Mouse (Mus musculus): ENCODE measurements around the gene Troap. TPM values are rescaled to one million over a fixed set of nuclear protein-coding genes. Genes with fewer than 3 reads are reported as not detected.

Gene Troap
- polyA plus RNA-seq, 2 experiments from 2014 or later: 0.59 to 1.3 TPM

DNA sequence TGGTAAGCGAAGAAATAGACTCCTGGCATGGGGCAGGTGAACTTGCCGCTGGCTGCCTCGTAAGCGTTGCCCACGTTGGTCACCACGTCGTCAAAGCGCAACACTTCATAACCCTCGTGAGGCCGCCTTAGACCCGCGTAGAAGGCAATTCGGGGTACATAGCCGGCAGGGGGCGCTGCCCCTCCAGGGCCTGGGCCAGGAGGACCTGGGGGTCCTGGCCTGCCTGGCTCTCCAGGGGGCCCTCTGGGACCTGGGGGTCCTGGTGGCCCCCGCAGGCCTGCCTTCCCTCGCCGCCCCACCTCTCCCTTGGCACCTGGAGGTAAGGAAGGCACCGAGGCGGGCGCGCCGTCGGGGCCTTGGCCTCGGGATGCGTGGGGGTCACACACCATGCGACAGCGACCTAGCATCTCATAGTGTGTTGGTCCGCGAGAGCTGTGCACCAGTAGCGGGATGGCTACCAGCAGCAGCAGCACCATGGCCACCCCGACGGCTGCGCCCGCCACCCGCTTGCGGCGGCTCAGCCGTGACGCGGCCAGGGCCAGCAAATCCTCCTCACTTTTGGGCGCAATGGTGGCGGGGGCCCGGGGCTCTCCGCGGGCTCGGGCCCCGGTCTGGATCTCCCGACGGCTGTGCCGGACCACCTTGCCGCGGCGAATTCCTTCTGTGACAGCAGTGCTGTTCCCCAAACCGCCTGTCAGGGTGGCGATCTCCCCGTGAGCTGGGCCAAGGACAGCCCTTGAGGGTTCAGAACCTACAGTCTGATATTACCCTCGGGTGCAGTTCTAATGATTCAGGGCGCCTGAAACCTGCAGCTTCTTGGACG is 13.1 kb downstream of the Troap start, which contains the start of gene C1ql4:
Gene C1ql4 (minus strand): TSS at position 565 of the 823 bp plus-strand sequence.
- no peak for ATAC-seq

GRCm38 (mm10) chr15:99088292-99088691 is 13.9 kb downstream of the Troap start:
- ATAC-seq: peak; percentile 94

DNA sequence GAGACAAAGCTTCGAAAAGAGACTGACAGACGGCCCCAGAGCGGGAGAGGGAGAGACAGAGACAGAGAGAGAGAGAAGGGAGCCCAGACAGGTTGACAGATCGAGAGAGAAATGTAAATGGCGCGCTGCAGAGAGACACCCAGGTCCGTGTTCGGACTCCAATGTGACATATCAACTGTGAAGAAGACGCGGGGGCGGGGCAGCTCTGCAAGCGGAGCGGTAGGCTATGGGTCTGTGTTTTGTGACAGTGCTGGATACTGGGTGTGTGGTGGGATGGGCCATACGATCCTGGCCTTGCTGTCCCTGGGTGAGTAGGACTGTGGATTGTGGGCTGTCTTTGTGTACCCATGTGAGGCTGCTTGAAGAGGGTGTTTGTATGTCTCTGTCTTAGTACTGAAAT is 14.7 kb downstream of the Troap start:
- ATAC-seq: no peak

DNA sequence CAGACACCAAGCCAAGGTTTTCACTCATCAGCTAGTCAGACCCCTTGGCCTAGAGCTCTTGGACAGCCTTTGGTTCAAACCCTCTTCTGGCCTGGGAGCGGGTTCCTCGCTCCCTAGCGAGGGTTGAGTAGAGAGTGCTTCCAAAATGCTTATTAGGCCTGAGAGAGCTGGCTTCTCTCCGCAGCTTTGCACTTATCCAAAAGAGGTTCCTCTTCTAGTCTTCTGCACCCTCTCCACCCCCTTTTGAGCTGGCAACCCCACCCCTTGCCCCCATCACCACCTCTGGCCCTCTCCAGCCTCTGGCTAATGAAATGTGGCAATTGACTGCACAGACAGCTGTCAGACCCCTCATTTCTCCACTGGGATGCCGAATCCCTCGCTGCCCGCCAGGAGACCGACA is 18.5 kb downstream of the Troap start, which contains the start of gene Dnajc22:
Gene Dnajc22 (plus strand): TSS at position 301 of the 400 bp plus-strand sequence.
- ATAC-seq: no peak

DNA sequence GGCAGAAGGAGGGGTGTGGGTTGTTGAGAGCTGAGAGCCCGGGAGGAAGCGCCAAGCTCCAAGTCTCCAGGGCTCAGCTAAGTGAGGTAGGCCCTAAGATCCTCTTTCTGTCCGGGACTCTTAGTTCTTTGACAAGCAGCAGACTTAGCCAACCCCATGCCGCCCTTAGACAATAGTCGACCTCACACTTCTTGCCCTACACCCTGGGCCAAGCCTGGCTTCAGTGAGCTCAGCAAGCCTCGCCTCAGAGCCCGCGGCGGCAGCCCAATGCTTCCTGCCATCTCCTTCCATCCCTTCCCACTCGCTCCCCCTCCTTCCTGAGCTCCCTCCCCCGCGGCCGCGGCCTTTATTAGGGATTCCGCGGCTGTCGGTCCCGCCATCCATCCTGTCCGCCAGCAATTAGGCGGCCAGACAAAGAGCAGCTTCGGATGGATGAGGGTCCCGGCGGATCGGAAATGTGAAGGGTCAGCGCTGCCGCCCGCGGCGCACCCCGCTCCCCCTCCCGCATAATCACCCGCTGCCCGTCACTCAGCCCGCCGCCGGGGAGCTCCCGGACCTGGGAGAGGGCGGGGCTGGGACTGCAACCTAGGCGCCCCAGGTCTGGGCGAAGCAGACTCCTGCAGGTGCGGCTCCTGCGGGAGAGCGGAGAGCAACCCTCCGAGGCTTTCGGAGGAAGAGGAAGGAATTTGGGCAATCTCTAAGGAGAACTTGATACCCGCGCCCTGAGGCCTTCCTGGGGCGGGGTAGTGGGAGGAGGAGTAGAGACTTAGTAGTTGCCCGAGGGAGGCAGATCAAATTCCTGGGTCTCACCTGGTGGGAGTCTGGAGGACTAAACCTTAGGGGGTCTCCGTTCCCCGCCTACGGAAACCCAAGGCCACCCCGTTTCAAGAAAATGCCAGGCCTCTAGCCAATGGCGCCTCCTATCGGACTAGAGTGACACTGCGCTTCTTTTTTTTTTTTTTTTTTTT is 19.2 kb downstream of the Troap start:
- no peak for ATAC-seq

GRCm38 (mm10) chr15:99094631-99095270 is 20.4 kb downstream of the Troap start:
- no peak for ATAC-seq

- ATAC-seq: no peak
Observed at GRCm38 (mm10) chr15:99095356-99095755, 21.0 kb downstream of the Troap start.

GRCm38 (mm10) chr15:99096061-99096793 is 21.9 kb downstream of the Troap start:
- ATAC-seq: no peak

- no peak for ATAC-seq
Observed at GRCm38 (mm10) chr15:99096831-99097500, 22.6 kb downstream of the Troap start.

- no peak for ATAC-seq
Observed at GRCm38 (mm10) chr15:99097840-99098492, 23.6 kb downstream of the Troap start.

- no peak for ATAC-seq
Observed at GRCm38 (mm10) chr15:99098493-99098861, 24.1 kb downstream of the Troap start.

DNA sequence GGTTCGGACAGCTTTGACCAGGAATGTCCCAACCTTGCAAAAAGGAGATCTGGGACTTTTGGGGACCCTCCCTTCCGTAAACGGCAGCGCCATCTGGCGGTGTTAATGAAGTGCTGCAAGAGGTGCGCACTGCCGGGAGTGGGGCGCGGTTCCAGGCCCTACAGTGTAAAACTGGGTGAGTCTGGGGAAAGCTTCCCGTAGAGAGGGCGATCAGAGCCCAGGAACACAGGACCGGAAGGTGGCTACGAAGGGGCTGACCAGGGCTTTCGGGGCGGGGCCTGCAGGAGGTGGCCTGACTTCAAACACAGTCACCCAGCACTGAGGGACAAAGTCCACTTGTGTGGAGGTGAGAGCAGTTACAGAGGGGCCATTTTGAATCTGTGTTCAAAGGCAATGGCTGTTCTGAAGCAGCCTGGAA is 24.8 kb downstream of the Troap start:
- ATAC-seq: no peak

GRCm38 (mm10) chr15:99099984-99100383 is 25.6 kb downstream of the Troap start:
- no peak for ATAC-seq

- no peak for ATAC-seq
Observed at GRCm38 (mm10) chr15:99105238-99105637, 30.9 kb downstream of the Troap start.

GRCm38 (mm10) chr15:99107866-99108265 is 33.5 kb downstream of the Troap start:
- no peak for ATAC-seq

GRCm38 (mm10) chr15:99111139-99111538 is 36.8 kb downstream of the Troap start:
- no peak for ATAC-seq

GRCm38 (mm10) chr15:99111809-99112208 is 37.4 kb downstream of the Troap start:
- ATAC-seq: no peak

GRCm38 (mm10) chr15:99112843-99113395 is 38.5 kb downstream of the Troap start:
- ATAC-seq: no peak

GRCm38 (mm10) chr15:99113396-99113975 is 39.1 kb downstream of the Troap start:
- ATAC-seq: no peak
